Mouse (Mus musculus) 3T3-L1 (cell line): ENCODE data around the gene Cdkn2aip.
A peak's percentile ranks its signal among the peaks of the same experiment; 100 is the strongest.

Source experiments
- DNase-seq: peaks from one replicate; pipeline ENCODE4 v3.0.0-alpha.2; 2015; ENCODE audit warnings: low read depth, low spot score

The Cdkn2aip gene

DNA sequence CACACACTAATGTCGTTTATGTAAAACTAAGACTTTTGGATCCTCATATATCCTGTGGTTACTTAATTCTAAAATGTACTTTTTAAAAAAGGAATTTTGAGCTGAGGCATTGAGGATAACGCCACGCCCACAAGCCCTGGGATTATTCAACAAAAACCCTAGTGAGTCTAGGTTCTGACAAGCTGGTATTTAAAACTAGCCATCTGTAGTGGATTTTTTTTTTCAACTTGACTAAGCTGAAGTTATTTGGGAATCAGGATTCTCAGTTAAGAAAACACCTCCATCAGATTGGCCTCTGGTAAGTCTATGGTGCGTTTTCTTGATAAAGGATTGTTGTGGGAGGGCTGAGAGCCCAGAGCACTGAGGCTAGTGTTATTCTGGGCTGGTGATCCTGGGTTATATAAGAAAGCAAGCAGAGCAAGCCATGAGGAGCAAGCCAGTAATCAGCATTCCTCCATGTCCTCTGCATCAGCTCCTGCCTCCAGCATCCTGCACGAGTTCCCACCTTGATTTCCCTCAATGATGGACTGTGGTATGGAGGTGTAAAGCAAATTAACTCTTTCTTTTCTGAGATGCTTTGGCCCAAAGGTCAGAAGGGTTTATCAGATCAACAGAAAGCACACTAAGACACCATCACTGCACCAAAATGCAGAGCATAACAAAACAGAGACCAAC is 18.2 kb downstream of the Cdkn2aip start:
- DNase-seq: no peak

- DNase-seq: peak; percentile 83
Observed at GRCm38 (mm10) chr8:47693119-47693518, 20.6 kb downstream of the Cdkn2aip start.

DNA sequence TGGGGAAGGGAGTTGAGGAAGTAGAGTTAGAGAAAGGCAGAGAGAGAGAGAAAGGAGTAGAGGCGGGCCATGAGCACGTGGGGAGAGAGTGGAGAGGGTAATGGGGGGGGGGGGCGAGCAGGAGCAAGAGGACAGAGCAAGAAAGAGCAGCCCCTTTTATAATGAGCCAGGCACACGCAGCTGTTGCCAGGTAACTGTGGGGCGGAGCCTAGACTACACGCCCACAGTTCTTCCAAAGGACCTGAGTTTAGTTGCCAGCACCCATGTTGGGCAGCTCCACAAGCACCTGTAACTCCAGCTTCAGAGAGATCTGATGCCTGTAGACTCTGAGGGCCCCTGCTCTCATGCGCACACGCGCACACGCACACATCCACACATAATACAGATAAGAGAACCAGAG is 21.9 kb downstream of the Cdkn2aip start:
- DNase-seq: no peak

GRCm38 (mm10) chr8:47691303-47691702 is 22.4 kb downstream of the Cdkn2aip start:
- no peak for DNase-seq

DNA sequence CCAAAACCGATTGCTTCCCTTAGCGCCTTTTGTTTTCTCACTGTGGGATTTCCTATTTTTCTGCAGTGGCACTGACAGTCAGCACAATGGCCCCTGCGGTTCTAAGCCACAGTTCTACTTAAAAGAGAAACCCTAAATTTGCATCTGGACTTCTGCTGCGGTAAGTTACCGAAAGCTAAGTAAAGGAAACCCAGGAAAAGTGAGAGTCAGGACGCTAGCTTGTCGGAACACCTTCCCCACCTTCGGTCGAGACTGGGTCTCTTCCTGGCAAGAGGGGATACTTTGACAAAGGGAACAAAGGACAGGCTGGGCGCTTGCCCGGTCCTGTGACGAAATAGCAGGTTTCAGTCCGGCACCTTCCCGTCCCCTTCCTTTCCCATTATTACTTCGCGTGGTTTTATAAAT is 23.1 kb downstream of the Cdkn2aip start:
- DNase-seq: no peak

DNA sequence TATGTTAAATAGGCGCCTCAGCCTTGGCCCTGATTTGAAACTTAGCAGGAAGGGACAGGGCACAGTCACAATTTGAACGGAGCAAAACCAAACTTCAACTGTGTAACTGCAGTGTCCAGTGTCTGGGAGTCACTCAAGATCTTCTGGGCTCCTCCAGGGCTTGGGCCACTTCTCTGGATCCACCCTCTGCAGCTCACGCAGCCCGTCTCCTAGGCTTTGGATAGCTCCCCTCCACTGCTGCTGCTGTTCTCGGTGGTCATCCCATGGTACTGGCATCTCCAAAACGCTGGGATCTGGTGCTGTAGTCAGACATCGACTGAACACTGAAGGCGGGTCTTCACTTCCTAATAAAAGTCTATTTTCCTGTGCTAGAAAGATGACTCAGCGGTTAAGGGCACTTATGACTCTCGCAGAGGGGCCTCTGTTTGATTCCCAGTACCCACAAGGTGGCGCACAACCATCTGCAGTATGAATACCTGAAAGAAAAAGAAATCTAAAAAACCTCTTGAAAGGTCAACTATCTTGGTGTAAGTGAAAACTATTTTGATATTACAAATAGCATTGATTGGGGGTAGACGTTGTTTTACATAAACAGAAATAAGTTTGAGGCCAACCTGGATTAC is 23.9 kb downstream of the Cdkn2aip start:
- DNase-seq: peak; percentile 58

DNA sequence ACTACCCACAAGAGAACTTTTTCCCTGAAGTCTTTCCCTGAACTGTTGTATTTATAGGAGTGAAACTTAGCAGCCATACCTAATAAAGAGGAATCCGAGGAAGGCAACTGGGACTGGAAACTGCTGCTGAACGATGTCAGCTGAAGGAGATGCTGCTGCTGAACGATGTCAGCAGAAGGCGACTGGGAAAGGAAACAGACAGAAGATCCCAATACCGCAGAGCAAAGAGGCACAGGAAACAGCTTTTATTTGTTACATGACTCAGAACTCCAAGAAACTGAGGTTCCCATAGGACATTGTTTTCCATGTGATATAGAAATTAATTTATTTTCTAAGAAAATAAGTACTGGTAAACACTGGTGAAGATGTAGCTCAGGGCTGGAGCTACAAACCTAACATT is 29.3 kb downstream of the Cdkn2aip start:
- DNase-seq: no peak

DNA sequence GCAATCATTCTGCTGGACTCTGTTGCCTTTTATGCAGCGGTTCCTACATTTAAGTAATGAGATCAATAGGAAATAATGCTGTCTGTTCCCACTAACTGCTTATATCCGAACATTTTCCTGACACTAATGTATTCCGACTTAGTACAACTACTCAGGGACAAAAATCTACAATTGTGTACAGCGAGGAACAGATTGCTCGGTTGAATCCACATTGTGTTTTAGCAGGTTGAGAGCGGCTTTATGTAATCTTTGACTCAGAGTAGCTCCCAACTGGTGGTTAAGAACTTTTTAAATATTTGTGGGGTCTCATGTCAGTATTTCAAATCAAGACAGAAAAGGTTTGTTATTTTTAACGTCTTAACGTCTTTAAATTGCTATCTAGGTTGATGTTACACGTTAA is 29.7 kb downstream of the Cdkn2aip start:
- DNase-seq: no peak

DNA sequence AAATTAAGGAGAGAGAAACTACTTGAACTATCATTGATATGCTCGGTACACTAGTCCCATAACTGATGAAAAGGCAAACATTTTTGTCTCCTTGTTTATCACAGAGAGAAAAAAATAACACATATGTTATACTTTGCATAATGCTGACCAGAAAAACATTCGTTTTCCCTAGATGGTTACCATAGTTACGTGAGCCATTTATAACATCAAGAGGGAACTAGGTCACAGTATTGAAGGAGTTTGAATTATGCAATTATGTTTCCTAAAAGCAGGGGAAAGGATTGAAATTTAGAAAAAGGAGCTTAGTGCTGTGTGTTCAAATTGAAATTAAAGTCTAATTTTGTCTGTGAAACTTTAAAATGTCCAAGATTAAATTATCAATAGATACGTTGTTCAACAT is 33.4 kb downstream of the Cdkn2aip start:
- no peak for DNase-seq

DNA sequence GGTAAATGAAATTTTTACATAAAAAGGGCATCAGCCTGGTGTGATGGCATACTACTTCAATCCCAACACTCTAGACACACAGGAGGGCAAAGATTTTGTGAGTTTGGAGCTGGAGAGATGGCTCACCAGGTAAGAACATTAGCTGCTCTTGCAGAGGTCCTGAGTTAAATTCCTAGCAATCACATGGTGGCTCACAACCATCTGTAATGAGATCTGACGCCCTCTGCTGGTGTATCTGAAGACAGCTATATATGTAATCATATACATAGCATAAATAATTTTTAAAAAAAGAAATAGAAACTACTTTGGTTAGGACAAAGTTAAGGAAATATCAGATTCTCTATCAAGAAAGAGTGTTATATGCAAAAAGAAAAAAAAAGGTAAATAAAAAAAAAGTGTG is 34.1 kb downstream of the Cdkn2aip start:
- DNase-seq: peak; percentile 27

GRCm38 (mm10) chr8:47676631-47677030 is 37.1 kb downstream of the Cdkn2aip start:
- DNase-seq: peak; percentile 10

GRCm38 (mm10) chr8:47676224-47676623 is 37.5 kb downstream of the Cdkn2aip start:
- no peak for DNase-seq

- peak; percentile 73 for DNase-seq
Observed at GRCm38 (mm10) chr8:47675786-47676185, 37.9 kb downstream of the Cdkn2aip start.

- DNase-seq: peak; percentile 100
Observed at GRCm38 (mm10) chr8:47674777-47675710, 38.7 kb downstream of the Cdkn2aip start, which contains the start of gene Ing2. Gene Ing2 (minus strand): TSS chr8:47675556.

DNA sequence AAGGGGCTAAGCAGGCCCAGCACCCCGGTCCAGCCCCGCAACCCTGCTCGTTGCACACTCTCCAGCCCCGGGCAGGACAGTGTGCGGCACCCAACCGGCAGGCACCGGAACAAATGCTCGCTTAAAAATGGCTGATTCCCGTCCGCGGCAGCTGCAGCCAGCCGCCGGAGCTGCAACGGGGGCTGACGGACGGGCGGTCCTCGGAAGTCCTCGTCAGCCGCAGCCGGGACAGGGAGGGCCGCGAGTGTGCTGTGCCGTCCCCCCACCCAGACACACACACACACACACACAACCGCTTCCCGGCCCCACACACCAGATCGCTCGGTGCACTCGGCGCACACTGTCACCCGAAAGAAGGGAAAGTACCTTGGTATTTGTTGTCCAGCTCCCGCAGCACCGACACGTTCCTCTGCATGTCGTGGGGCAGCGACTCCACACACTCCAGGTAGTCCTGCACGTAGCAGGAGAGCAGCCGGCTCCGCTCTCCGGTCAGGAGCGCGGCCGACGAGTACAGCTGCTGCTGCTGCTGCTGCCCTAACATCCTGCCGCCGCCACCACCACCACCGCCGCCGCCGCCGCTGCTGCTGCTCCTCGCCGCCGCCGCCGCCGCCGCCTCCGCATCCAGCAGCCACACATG is 39.5 kb downstream of the Cdkn2aip start:
- peak; percentile 50 for DNase-seq

DNA sequence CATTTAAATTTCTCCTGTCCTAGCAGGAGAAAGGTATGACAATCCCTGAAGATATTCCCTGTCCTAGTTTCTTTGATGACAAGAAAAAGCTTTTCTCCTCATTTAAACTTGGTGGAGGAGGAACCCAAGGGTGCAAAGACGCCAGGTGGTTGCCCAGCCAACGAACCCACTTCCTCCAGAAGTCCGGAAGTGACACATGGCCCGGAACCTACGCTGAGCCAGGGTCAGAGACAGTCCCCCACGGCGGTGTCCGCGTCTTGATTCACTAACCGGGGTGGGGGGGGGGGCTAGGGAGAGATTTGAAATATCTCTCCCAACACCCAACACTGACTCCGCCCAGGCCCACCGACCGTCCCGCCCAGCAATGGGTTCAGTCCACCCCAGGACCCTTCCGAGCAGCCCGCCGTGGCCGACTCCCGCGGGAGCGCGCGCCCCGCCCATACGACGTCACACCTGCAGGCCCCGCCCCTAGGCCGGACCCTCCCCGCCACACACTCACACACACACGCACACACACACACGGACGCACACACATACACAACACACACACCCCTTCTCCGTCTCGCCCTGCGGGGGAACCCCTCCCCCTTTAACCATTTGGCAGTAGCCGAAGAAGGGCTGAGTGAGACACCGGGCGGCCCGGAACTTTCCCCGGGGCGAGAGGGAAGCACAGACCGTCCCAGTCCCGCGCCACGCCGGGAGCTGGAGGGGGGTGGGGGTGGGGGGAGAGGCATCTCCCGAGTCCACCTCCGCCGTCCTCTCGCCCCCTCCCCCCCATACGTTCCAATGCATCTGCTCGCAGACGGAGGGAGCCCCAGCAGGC is 40.2 kb downstream of the Cdkn2aip start:
- peak; percentile 87 for DNase-seq

DNA sequence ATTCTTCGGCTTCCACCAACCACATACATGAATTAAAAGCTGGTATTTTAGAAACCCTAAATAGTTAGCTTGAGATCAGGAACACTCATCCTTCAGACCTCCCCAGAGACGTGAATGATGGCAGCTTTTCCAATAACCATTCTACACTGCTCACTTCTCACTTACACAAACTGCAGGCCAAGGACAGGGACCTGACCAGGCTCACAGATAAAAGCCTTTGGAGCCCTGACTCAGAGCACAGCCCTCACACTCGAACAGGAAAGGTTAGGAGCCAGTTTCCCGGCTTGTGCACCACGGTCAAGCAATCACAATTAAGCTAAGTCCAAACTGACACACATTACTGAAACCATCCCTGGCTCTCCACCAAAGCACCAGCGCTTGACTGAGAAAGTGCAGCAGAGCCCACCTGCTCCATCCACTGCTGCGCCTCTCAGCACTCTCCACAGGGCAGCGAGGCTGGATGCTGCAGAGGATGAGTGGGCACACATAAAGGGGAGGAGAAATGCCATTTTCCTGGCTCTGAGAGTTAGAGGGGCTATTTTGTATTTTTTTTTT is 49.4 kb downstream of the Cdkn2aip start:
- no peak for DNase-seq

DNA sequence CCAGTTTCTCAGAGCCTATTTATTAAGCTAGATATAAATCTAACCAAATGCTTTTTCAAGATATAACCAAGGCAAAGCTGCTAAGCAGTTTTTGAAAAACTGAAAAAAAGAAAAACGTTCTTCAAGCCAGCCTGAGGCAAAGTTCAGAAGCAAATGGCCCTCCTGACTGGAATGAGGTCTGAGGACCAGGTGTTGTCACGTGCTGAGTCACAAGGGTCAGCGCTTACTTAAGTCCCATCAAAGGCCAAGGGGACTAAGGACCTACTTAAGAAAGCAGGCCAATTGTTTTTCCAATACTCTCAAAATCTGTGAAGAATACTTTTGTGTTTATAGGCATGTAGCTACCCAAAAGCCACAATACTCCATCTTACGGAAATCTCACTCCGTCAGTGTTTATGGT is 50.5 kb downstream of the Cdkn2aip start:
- no peak for DNase-seq

DNA sequence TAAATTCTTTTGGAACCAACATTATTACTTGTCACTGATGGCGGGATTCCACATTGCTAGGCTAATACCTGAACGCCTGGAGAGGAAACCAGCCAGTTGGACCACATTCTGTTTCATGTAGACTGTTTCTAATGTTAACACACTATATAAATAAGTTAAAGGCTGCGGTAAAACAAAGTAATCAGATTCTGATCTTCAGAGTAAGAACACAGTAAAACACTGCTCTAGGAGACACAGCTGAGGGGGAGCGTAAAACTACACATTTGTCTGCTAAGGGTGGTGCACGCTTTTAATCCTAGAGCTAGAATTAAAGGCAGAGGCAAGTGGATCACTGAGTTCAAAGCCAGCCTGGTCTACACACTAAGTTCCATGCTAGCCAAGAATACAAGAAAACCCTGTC is 51.0 kb downstream of the Cdkn2aip start:
- DNase-seq: no peak

- DNase-seq: no peak
Observed at GRCm38 (mm10) chr8:47660394-47660793, 53.3 kb downstream of the Cdkn2aip start.

DNA sequence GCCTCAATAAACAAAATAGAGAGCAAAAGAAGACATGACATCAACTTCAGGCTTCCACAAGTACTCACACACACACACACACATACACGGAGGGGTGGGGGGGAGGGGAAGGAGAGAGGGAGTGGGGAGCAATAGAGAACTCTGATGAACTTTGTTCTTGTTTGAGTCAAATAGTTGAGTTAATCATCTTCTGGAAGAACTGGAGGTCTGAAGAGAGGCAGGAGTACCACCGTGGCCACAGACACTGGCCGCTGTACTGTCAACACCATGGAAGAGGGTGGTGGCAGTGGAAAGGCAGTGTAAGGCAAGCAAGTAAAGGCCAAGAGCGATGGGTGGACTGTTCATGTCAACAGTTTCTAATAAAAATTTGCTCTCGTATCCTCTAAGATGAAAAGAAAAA is 54.3 kb downstream of the Cdkn2aip start:
- DNase-seq: no peak
